19 mouse cellular contexts compared by ENCODE assay signal in the genomic region with DNA sequence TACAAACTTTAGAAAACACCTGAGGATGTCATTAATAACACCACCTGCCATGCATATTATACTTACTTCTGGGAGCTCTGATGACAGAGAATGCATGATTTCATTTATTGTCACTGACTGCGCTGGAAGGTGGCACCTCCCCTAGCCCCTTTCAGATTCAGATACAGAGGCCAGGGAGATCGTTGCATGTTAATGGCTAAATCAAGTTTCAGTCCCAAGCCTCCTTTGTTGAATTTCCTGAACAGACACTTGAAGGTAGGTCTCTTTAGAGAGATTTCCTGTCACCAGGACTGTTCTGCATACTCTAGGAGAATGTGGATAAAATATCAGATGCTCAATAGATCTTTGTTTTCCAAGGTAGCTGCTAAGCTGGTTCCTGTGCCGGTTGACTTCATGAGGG.
A peak's percentile ranks its signal among the peaks of the same experiment; 100 is the strongest.
DNase-seq lines count a peak whose midpoint lies in the region; TF ChIP-seq lines count a peak whose summit lies in the region.
"Had no signal": no experiment of that assay in that cellular context is flagged by ENCODE, and none has a peak within 500 bp of the region (broad histone marks: within the 10 kb centered on the region; RNA-seq: fewer than 3 reads in every experiment).

No protein-coding gene starts in this region.

- H3K9ac ChIP-seq in ES-E14 (ENCODE audit: insufficient read depth, low read depth, low read length, poor library complexity, severe bottlenecking), result no peak overlapping the region
- H3K9ac ChIP-seq: embryonic facial prominence, embryonic 12.5 days; forebrain, embryonic 13.5 days; forebrain, embryonic 15.5 days; forebrain, postnatal 0 days had no signal

- peak; percentile 68 for DNase-seq in ES-CJ7 (ENCODE audit: low read depth, low spot score)
- DNase-seq in ES-E14 (ENCODE audit: low read depth, low spot score), result peak; percentile 21
- DNase-seq in ZHBTc4 (ENCODE audit: low read depth, low spot score), result peak; percentile 70
- no peak for DNase-seq in gastrocnemius, adult 2 months
- no peak for DNase-seq in adrenal gland, postnatal 4 days (ENCODE audit: low spot score in 2 of 2)
- DNase-seq: adrenal gland, adult 2 months; adrenal gland, postnatal 10 days; adrenal gland, postnatal 25 days; cerebellum, adult 11-12 months; cerebellum, adult 2 months; cerebellum, adult 9-10 months; cerebellum, postnatal 10 days; cerebellum, postnatal 25 days; embryo, embryonic 11 days; forebrain, postnatal 0 days had no signal

- TF ChIP-seq CTCF in gastrocnemius, adult 2 months (IDR thresholded peaks at IDR 0.05), result no peak

- peak overlapping the region; percentile 23; the same call in 1 of the 2 replicates for H3K27ac ChIP-seq in ES-E14 (ENCODE audit: insufficient read depth, low read depth, low read length, poor library complexity, severe bottlenecking)
- H3K27ac ChIP-seq in gastrocnemius, adult 2 months, result no peak overlapping the region
- H3K27ac ChIP-seq: embryonic facial prominence, embryonic 10.5 days; embryonic facial prominence, embryonic 12.5 days; forebrain, embryonic 13.5 days; forebrain, embryonic 15.5 days had no signal

- H3K9me3 ChIP-seq in ES-E14 (ENCODE audit: control insufficient read depth, insufficient read depth, low read depth, low read length), result no peaks in the 10 kb centered on the region
- H3K9me3 ChIP-seq: embryonic facial prominence, embryonic 10.5 days; embryonic facial prominence, embryonic 12.5 days; forebrain, embryonic 13.5 days; forebrain, embryonic 15.5 days had no signal

- in situ Hi-C loops in ES-E14 (cut with MboI; ENCODE audit: low sequenced_read_pairs in 2 of 2, unreplicated experiment in 2 of 2), result no loop called here

- intact Hi-C loops in gastrocnemius, adult 2 months (cut with DNase I), result no loop called here

- no peak overlapping the region for H3K4me3 ChIP-seq in ES-E14 (ENCODE audit: insufficient read depth in 1 of 2, low read depth in 1 of 2, low read length in 2 of 2, poor library complexity in 1 of 2, severe bottlenecking in 1 of 2)
- no peak overlapping the region for H3K4me3 ChIP-seq in gastrocnemius, adult 2 months
- H3K4me3 ChIP-seq: embryonic facial prominence, embryonic 10.5 days; embryonic facial prominence, embryonic 12.5 days; forebrain, embryonic 13.5 days; forebrain, embryonic 15.5 days had no signal

- H3K36me3 ChIP-seq in ES-E14 (ENCODE audit: control insufficient read depth, insufficient read depth, low read length, poor library complexity, severe bottlenecking), result no peaks in the 10 kb centered on the region
- H3K36me3 ChIP-seq: embryonic facial prominence, embryonic 10.5 days; embryonic facial prominence, embryonic 12.5 days; forebrain, embryonic 15.5 days had no signal

- H3K4me1 ChIP-seq in ES-E14 (ENCODE audit: control insufficient read depth in 2 of 2, insufficient read depth in 2 of 2, low read length in 2 of 2, poor library complexity in 1 of 2), result peaks cover 0 to 10% of the 10 kb centered on the region in 2 experiments; a peak in 2 of 4 replicates
- H3K4me1 ChIP-seq: embryonic facial prominence, embryonic 12.5 days had no signal

TF ChIP-seq in ES-E14, 5 proteins besides CTCF, POLR2A, EP300 and RAD21:
- TF ChIP-seq ZNF384 (IDR thresholded peaks at IDR 0.05; ENCODE audit: low read depth, low read length) (no peak), CHD2 (IDR thresholded peaks at IDR 0.05; ENCODE audit: low read depth, low read length) (no peak), MAFK (IDR thresholded peaks at IDR 0.05; ENCODE audit: insufficient read depth, low read depth, low read length) (no peak), HCFC1 (IDR thresholded peaks at IDR 0.05; ENCODE audit: borderline replicate concordance, insufficient read depth, low read length) (no peak), ZC3H11A (IDR thresholded peaks at IDR 0.05; ENCODE audit: borderline replicate concordance, low read depth, low read length) (no peak)

Comparison
In these comparisons a context has a peak if more than half of its experiments do, and no peak if none do; other contexts are left out.
1. DNase-seq: peak in ES-CJ7 (single experiment), ES-E14 (single experiment) and ZHBTc4 (single experiment); none in gastrocnemius, adult 2 months (single experiment) and adrenal gland, postnatal 4 days (0 of 2).